Mouse (Mus musculus) WW6 (cell line): ENCODE data around the gene Sdk1.

Experiments
- DNase-seq: peaks from one replicate; pipeline ENCODE4 v3.0.0-alpha.2; 2013; ENCODE audit warnings: low read depth, low spot score

Sdk1 gene

DNA sequence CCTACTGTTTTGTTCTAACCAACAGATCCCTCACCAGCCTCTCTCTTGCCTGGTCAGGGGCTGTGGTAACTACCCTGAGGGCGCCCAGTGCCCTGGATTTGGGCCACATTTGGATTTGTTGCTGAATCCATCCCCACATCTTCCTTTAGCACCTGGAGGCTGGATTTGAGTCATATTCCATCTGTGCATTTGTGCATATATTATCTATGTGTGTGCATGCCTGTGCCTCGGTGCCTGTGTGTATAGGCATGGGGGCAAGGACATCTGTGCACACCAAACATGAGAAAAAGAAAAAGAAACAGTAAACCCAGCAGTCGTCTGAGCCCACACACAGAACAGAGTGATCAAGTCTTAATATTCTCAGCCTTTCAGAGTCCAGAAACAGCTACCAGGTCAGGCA lies 752.9 kb downstream of the Sdk1 start:
- DNase-seq, result no peak

GRCm38 (mm10) chr5:142000247-142000646 lies 759.0 kb downstream of the Sdk1 start:
- DNase-seq, result no peak

- DNase-seq, result no peak
Measured at GRCm38 (mm10) chr5:142001131-142001530, 759.8 kb downstream of the Sdk1 start.

- no peak for DNase-seq
Measured at GRCm38 (mm10) chr5:142001973-142002372, 760.7 kb downstream of the Sdk1 start.

DNA sequence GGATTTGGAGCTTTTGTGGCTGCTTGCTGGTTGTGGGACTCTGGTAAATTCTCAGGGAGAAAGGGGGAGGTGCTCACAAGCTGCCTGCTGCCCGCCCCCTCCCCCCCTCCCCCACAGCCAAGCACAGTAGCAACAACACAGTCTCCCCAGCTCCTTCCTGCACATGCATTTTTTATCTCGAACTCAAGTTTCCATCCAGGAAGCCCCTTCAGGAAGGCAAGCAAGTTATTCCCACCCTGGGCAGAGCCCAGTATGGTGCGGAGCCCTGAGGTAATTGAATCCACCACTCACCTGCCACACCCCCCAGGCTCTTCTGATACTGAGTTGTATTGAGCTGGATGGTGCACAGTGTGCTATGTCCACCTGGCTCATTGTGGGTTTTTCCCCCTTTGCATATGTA lies 768.9 kb downstream of the Sdk1 start:
- DNase-seq, result no peak

- peak; percentile 5 for DNase-seq
Measured at GRCm38 (mm10) chr5:142017001-142017400, 775.7 kb downstream of the Sdk1 start.

DNA sequence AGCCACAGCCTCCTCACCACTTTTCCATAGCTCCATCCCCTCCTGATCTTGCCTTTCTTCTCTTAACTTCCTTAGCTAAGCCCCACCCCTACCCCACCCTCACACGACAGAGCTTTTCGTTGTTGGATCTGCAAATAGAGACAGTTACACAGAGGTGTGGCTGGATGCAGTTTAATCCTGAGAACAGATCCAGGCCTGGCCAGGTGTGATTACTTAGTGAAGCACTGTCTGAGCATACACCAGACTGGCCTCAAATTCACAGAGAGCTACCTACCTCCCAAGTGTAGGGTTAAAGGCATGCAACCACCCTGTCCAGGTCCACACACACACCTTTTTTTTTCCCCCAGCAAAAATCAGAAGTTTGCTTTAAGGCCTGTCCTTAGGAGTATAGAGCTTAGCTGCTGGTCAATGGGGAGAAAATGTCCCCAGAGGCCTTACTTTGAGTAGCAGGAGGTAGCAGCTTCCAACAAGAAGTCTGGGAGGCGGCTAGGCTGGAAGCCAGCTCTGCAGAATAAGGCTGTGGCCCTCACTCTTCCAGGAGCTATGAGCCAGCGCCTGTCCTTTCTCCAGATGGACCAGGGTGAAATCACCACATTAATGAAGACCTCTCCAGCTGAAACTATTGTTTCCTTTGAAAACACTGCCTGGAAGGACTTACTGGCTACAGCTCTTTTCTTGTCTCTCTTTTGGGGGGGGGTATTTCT lies 781.7 kb downstream of the Sdk1 start:
- DNase-seq, result no peak

GRCm38 (mm10) chr5:142024448-142024847 lies 783.2 kb downstream of the Sdk1 start:
- no peak for DNase-seq

DNA sequence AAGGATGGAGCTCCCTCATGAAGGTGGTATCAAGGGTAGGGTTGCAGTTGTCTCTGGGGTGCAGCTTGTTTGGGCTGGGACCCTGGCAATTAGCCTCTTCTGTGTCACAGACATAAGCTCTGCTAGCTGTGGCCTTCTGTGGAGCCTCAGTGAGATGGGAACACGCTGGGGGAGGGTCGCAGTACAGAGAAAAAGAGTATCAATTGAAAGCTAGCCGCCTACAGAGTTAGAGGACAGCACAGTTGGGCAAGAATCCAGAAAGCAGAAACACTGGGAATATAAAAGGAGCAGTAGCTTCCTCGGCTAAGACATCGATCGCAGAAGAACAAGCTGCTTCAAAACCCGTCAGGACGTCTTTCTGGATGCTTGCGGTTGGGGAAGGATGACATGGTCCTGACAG lies 795.2 kb downstream of the Sdk1 start:
- DNase-seq, result no peak

DNA sequence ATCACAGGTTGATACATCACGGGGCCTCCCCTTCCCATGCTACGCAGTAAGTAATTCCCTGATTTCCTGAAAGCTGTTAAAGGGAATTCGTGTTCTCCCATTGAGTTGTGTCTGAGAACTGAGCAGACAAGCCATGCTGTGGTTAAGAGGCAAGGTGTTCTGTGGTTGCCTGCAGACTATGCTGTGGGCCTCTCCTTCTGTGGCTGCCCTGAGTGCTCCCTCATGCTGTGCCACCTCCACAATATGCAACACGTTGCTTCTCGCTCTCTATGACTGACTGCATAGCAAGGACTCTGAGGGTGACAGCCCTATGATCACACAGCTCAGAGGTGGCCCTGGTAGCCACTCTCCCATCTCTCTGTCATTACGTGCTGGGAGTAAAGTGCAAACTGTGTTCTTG lies 797.9 kb downstream of the Sdk1 start:
- DNase-seq, result no peak

GRCm38 (mm10) chr5:142039891-142040530 lies 798.7 kb downstream of the Sdk1 start:
- DNase-seq, result no peak

GRCm38 (mm10) chr5:142041226-142041802 lies 800.0 kb downstream of the Sdk1 start:
- DNase-seq, result no peak

- DNase-seq, result no peak
Measured at GRCm38 (mm10) chr5:142061781-142062180, 820.5 kb downstream of the Sdk1 start.

GRCm38 (mm10) chr5:142071322-142071721 lies 830.0 kb downstream of the Sdk1 start:
- DNase-seq, result no peak

DNA sequence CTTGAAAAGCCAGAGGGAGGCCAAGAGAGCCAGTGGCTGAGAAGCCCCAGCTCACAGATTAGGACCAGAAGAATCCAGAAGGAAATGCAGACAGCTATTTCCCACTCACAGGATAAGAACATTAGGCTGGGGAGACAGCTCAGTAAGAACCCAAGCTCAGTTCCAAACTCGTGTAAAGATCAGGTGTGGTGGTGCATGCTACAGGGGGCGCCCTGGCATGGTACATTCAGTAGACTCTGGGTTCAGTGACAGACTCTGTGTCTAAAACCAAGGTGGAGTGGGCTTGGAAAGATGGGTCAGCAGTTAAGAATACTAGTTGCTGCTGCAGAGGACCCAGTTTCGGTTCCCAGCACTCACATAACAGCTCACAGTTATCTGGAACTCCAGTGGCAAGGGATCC lies 832.6 kb downstream of the Sdk1 start:
- DNase-seq, result no peak

- DNase-seq, result no peak
Measured at GRCm38 (mm10) chr5:142074561-142075500, 833.5 kb downstream of the Sdk1 start.

DNA sequence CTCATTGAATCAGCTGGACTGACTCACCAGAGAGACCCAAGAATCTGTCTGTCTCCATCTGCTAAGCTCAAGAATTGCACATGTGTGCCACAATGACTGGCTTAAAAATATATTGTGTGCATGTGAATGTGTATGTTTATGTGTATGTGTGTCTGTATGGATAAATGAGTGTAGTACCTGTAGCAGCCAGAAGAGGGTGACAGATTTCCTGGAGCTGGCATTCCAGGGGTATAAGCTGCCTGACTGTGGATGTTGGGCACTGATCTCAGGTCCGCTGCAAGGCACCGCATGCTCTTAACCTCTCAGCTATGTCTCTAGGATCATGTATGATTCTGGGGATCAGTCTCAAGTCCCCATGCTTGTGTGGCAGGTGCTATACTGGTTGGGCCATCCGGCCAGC lies 839.4 kb downstream of the Sdk1 start:
- no peak for DNase-seq

DNA sequence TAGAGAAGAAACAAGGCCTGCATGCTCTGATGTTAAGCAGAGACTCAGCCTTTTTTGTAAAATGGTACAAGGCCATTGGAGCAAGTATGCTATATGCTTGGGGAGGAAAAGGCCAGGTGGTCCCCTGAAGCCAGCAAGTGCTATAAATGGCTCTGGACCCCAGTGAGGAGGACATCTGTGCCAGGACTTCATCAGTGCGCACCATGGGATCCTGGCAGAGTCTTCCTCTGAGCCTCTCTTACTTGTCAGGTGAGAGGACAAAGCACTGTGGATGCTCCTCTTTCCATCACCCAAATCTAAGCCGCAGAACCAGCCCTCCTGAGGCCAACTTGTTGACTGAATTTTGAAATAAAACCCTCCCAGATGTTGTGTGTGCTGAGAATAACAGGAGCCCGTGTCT lies 839.8 kb downstream of the Sdk1 start:
- no peak for DNase-seq

- no peak for DNase-seq
Measured at GRCm38 (mm10) chr5:142096377-142096841, 855.1 kb downstream of the Sdk1 start.

DNA sequence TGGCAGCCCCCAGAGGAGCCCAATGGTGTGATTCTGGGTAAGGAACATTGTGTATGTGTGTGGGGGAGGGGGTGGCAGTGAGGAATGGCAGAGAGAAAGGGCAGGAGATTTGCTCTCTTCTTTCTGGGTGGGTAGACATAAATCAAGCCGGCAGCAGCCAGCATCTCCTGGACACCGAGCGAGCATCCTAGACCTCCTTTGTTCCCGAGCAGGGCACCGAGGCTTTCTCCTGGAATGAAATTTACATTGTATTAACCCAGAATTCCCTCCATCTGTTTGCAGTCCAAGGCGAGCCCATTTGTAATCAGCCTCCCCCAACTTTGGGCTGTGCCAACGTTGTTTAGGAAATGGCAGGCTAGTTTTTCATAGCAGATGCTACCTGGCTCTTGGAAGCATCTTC lies 858.9 kb downstream of the Sdk1 start:
- DNase-seq, result no peak

GRCm38 (mm10) chr5:142107434-142107833 lies 866.1 kb downstream of the Sdk1 start:
- DNase-seq, result no peak

GRCm38 (mm10) chr5:142111989-142112388 lies 870.7 kb downstream of the Sdk1 start:
- no peak for DNase-seq
